Mouse (Mus musculus): ENCODE results near the gene Msl2. TPM values are rescaled to one million over a fixed set of nuclear protein-coding genes. Genes with fewer than 3 reads are reported as not detected.
A peak's percentile ranks its signal among the peaks of the same experiment; 100 is the strongest.

The Msl2 gene
- total RNA-seq (2021), result 10 to 100 TPM; 65.9 to 66.4 TPM
- long read RNA-seq, full-length matches to known transcripts, result 3 of 5 reads
- long read RNA-seq, partial matches to known transcripts, result 0 of 5 reads
- long read RNA-seq, other reads (novel, unspliced or antisense), result 2 of 5 reads

- DNase-seq (ENCODE audit: low spot score in 2 of 2), result no peak
Observed at GRCm38 (mm10) chr9:101073987-101074331, at the start of gene Msl2. Gene Msl2, plus strand, starts transcription at chr9:101074101.

DNA sequence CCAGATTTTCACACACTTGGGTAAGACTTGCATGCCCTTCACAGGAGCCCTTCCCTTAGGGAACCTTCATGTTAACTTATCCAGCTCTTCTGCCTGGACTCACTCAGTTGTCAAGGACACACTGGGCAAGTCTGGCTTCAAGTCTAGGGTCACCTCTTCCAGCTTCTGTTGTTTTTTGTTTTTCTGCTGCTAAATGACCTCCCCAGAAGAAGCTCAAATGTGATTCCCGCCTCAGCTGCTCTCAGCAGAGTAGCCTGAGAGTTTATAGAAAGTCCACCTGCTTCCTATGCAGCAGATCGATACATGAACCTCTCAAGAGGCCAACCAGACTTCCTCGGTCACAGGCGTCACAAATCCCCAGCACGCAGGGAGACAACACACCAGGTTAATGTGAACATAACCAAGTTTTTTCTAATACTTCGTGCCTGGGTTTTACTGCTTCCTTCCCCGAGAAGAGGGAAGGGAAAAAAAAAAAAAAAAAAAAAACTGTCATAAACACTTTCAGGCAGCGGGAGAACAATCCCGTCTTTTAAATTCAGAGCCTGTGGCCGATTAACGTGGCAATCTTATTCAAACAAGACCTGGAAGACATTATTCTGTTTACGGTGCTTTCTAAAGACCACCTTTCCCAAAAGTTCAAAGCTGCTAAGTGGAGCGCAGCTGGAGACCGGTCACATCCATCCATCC is 40.0 kb upstream of the Msl2 start:
- DNase-seq (ENCODE audit: low spot score in 2 of 2), result no peak

- peak; percentile 92 to 99 for DNase-seq (ENCODE audit: low spot score in 2 of 2)
Observed at GRCm38 (mm10) chr9:101034448-101035098, 39.3 kb upstream of the Msl2 start, which contains the start of gene Pccb. Gene Pccb, minus strand, starts transcription at chr9:101034898.

GRCm38 (mm10) chr9:101035836-101036596 is 37.9 kb upstream of the Msl2 start:
- no peak for DNase-seq (ENCODE audit: low spot score in 2 of 2)

DNA sequence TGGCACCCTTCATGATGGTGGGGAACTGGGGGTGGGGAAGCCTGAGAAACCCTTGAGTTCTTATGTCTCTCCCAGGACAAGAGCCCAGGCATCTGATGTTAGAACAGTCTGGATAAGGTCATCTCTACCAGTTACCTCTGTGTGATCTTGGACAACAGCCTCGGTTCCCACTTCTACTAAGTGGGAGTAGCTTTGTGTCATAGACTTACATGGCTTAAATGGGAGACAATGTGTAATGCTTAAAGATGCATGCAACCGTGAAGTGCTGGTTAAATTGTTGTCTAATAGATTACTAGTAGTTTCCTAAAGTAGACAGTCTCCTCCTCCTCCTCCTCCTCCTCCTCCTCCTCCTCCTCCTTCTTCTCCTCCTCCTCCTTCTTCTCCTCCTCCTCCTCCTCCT is 37.0 kb upstream of the Msl2 start:
- no peak for DNase-seq (ENCODE audit: low spot score in 2 of 2)

GRCm38 (mm10) chr9:101037396-101037795 is 36.5 kb upstream of the Msl2 start:
- no peak for DNase-seq (ENCODE audit: low spot score in 2 of 2)

DNA sequence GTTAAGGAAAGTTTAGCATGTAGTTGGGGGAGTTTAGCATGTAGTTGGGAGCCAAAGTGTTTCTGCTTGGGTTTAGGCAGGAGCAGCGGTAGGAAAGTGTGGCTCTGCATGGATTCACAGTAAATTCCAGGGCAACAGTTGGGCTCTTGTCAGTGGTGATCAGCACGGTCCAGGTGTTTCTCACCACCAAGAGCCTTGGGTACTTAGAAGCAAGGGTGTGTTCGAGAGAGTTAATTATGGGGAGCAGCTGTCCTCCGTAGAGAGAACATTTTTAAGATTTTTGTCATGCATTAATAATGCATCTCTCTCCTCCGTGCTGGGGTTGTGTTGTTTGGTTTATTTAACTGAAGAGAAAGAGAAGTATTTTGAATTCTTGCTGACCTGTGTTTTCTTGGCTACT is 35.3 kb upstream of the Msl2 start:
- no peak for DNase-seq (ENCODE audit: low spot score in 2 of 2)

GRCm38 (mm10) chr9:101041508-101041907 is 32.4 kb upstream of the Msl2 start:
- no peak for DNase-seq (ENCODE audit: low spot score in 2 of 2)

DNA sequence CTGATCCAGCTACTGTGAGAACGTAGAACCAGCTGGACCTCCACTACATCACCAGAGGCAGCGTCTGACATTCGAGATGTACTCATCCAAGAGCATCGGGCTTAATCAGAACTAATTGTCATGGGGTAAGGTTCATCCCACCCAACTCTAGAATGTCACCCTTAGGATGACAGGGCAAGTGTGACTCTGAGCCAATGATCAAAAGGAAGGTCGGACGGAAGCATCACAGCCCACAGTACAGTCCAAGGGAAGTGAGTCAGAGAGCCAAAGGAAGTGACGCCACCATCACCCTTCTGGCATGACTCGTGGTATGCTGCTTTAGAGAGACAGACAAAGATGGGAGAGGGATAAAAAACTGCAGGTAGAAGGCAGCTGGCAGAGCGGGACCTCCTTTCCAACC is 31.7 kb upstream of the Msl2 start:
- no peak for DNase-seq (ENCODE audit: low spot score in 2 of 2)

- no peak for DNase-seq (ENCODE audit: low spot score in 2 of 2)
Observed at GRCm38 (mm10) chr9:101045710-101046338, 28.1 kb upstream of the Msl2 start.

GRCm38 (mm10) chr9:101052007-101052406 is 21.9 kb upstream of the Msl2 start:
- DNase-seq (ENCODE audit: low spot score in 2 of 2), result no peak

- DNase-seq (ENCODE audit: low spot score in 2 of 2), result no peak
Observed at GRCm38 (mm10) chr9:101052691-101053090, 21.2 kb upstream of the Msl2 start.

DNA sequence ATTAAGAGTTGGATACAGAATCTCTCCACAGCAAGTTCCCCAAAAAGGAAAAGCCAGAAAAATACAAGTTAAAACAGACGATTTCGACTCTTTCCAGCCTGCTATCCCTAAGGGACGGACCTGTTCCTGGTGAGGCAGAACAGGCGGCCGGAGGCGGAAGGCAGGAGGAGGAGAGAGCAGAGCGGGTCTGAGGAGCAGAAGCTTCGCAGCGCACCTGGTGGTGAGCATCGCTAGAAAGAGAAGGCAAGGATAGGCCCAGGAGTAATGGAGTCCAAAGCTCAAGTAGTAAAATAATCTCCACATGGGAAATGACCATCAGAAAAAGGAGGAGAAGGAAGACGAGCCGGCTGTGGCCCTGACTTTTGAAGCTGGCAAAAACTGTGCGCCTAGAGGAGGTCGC is 20.6 kb upstream of the Msl2 start:
- no peak for DNase-seq (ENCODE audit: low spot score in 2 of 2)

GRCm38 (mm10) chr9:101057156-101057555 is 16.7 kb upstream of the Msl2 start:
- DNase-seq (ENCODE audit: low spot score in 2 of 2), result no peak

DNA sequence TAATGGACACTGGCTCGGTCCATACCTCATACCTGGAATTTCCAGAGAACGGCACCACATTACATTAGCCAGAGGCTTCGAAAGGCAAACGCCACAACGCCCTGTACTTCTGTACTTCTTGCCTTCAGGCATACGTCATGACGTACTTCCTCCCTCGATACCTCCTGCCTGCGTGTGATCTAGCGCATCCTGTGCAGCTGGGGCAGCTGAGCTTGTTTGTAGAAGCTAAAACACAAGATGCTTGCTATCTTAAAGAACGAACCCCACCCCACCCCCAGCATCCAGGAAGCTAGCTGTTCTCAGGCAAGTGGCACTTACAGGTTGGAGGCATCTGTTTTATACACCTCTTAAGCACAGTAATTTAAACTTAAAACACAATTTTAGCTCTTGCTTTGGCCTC is 12.9 kb upstream of the Msl2 start:
- DNase-seq (ENCODE audit: low spot score in 2 of 2), result no peak

GRCm38 (mm10) chr9:101062253-101062780 is 11.6 kb upstream of the Msl2 start:
- DNase-seq (ENCODE audit: low spot score in 2 of 2), result no peak

- peak in 1 of 2 experiments; percentile 42 for DNase-seq (ENCODE audit: low spot score in 2 of 2)
Observed at GRCm38 (mm10) chr9:101065076-101065602, 8.8 kb upstream of the Msl2 start.

- DNase-seq (ENCODE audit: low spot score in 2 of 2), result no peak
Observed at GRCm38 (mm10) chr9:101069781-101070180, 4.1 kb upstream of the Msl2 start.

- DNase-seq (ENCODE audit: low spot score in 2 of 2), result no peak
Observed at GRCm38 (mm10) chr9:101072506-101072905, 1.4 kb upstream of the Msl2 start.

GRCm38 (mm10) chr9:101073041-101073986 is 587 bp upstream of the Msl2 start:
- DNase-seq (ENCODE audit: low spot score in 2 of 2), result peak; percentile 98 to 99
